Mouse (Mus musculus): ENCODE measurements around the gene Cdh15.

GRCm38 (mm10) chr8:122852546-122852905 lies 4.8 kb downstream of the Cdh15 start:
- no peak for TF ChIP-seq CTCF (IDR thresholded peaks at IDR 0.05; ENCODE audit: insufficient read depth, low read length)
- no peak for TF ChIP-seq POLR2A (IDR thresholded peaks at IDR 0.05; ENCODE audit: borderline replicate concordance, extremely low read depth, low read depth, low read length)
